Mouse (Mus musculus) small intestine, adult 2 months (tissue): ENCODE results near the gene Hist2h2aa2. TPM values are rescaled to one million over a fixed set of nuclear protein-coding genes. Genes with fewer than 3 reads are reported as not detected.
"Not testable (repeated sequence)": the region's sequence is repeated elsewhere in the genome, so short reads cannot be mapped to it uniquely, and the experiment has no call there.

Source experiments
- H3K27ac ChIP-seq: fragments of 200-500 bp; 2 replicates; pipeline ENCODE4 v1.5.1; 2012; ENCODE audit warnings: low read depth, low read length, control low read depth, inconsistent platforms; ENCODE audit not compliant: insufficient read depth
- H3K27me3 ChIP-seq: fragments of 200-500 bp; 2 replicates; pipeline ENCODE4 v1.6.1; 2012; ENCODE audit warnings: mild to moderate bottlenecking, moderate library complexity, low read length, inconsistent platforms; ENCODE audit not compliant: control insufficient read depth, insufficient read depth
- H3K36me3 ChIP-seq: fragments of 200-500 bp; 2 replicates; pipeline ENCODE4 v1.6.1; 2012; ENCODE audit warnings: mild to moderate bottlenecking, low read length, control low read depth, inconsistent platforms; ENCODE audit not compliant: control insufficient read depth, insufficient read depth
- H3K4me1 ChIP-seq: fragments of 200-500 bp; 2 replicates; pipeline ENCODE4 v1.6.1; 2012; ENCODE audit warnings: low read length, inconsistent platforms, mixed read lengths; ENCODE audit not compliant: control insufficient read depth, insufficient read depth, insufficient read length
- H3K4me3 ChIP-seq: fragments of 200-500 bp; 2 replicates; pipeline ENCODE4 v1.5.1; 2012; ENCODE audit warnings: low read depth, mild to moderate bottlenecking, control low read depth, inconsistent platforms, low read length, moderate library complexity
- CTCF ChIP-seq: fragments of 200-500 bp; IDR thresholded peaks from 2 replicates; pipeline ENCODE4 v1.5.1; 2012; ENCODE audit warnings: low read depth, mild to moderate bottlenecking, control low read depth, inconsistent platforms, low read length, moderate library complexity, mixed read lengths; ENCODE audit not compliant: insufficient replicate concordance, insufficient read length; ENCODE audit errors: extremely low read depth
- POLR2A ChIP-seq: fragments of 200-500 bp; IDR thresholded peaks from 2 replicates; pipeline ENCODE4 v1.6.1; 2012; ENCODE audit warnings: low read depth, mild to moderate bottlenecking, control low read depth, inconsistent platforms, low read length, moderate library complexity
- WGBS: fragments of 180-500 bp; shearing (Covaris S2); methylation state at CpG from one replicate; pipeline ENCODE4 v1.1.7; 2018; 5-methylcytosine and 5-hydroxymethylcytosine counted together
- polyA plus RNA-seq: library from polyadenylated mRNA; depleted of rRNA; stranded (reverse); fragments of >200 nt; gene quantifications from 2 replicates; pipeline ENCODE4 v1.2.3, GENCODE M21; 2012

Hist2h2aa2 gene
- polyA plus RNA-seq, 1 experiment = 339 TPM

DNA sequence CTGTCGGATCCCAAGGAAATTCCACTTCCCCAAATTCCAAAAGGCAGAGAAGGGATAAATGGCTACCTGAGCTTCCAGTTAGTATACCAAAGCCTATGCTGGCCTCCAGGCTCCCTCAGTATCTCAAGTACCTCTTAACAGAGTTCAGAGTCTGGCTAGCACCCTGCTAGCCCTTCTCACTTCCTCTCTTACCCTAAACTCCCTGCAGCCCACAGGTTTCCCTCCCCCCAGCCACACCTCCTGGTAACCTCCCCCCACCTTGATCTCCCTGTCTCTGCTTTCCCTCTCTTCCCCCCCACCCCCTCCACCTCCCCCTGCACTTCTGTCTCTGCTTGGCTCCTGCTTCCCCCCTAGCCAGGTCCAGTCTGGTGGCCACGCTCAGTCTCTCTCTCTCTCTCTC, 40.3 kb downstream of the Hist2h2aa2 start:
- Histone ChIP-seq H3K36me3 (no peaks in the 10 kb centered on the region), H3K4me3 (no peak overlapping the region), H3K27me3 (no peaks in the 10 kb centered on the region), H3K27ac (no peak overlapping the region), H3K4me1 (peaks cover 3% of the 10 kb centered on the region; the same call in 1 of the 2 replicates)
- no peak for TF ChIP-seq CTCF
- TF ChIP-seq POLR2A = no peak
- 82% methylated on average over 2 of the region's 2 CpGs for WGBS

DNA sequence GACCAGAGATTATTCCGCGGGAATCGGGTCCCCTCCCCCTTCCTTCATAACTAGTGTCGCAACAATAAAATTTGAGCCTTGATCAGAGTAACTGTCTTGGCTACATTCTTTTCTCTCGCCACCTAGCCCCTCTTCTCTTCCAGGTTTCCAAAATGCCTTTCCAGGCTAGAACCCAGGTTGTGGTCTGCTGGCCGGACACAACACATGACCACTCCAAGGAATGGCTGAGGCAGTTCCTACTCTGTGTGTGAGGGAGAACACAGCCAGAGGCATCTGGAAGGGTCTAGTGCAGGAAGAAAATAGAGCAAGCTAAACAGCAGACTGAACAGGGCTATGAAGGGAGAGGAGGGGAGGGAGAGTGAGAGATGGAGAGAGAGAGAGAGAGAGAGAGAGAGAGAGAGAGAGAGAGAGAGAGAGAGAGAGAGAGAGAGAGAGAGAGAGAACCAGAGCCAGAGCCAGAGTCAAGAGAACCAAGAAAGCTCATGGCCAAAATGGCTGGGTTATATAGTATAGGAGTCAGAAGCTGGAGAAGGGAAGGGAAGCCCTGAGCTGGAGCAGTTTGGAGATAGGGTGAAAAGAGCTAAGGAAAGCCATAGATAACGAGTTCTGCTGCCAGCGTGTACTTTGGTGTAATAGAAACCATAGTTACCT, 41.4 kb downstream of the Hist2h2aa2 start:
- 22% methylated on average over 8 of the region's 8 CpGs for WGBS
- H3K36me3 ChIP-seq, H3K4me3 ChIP-seq, H3K27ac ChIP-seq, H3K4me1 ChIP-seq, H3K27me3 ChIP-seq: not testable (repeated sequence)

DNA sequence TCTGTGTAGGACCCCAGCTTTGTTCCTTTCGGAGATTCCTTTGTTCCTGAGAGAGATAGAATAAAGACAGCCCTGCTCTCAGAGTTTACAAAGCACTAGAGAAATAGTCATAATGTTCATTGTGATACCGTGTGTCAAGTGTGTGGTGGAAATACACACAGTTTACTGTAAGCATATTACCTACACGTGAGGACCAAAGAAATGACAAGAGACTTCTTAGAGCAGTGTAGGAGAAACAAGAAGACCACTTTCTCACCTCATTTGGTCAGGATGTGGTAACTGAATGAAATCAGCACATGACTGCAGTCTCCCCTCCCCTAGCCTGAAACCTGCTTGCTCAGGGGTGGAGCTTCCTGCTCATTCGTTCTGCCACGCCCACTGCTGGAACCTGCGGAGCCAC, 41.9 kb downstream of the Hist2h2aa2 start:
- peaks cover 3% of the 10 kb centered on the region; the same call in 1 of the 2 replicates for H3K4me1 ChIP-seq
- no peaks in the 10 kb centered on the region for H3K36me3 ChIP-seq
- WGBS = under 1% methylated on average over 6 of the region's 6 CpGs
- no peaks in the 10 kb centered on the region for H3K27me3 ChIP-seq
- TF ChIP-seq POLR2A = no peak
- no peak for TF ChIP-seq CTCF
- peak overlapping the region; percentile 21 for H3K27ac ChIP-seq
- peak overlapping the region; percentile 49 for H3K4me3 ChIP-seq

DNA sequence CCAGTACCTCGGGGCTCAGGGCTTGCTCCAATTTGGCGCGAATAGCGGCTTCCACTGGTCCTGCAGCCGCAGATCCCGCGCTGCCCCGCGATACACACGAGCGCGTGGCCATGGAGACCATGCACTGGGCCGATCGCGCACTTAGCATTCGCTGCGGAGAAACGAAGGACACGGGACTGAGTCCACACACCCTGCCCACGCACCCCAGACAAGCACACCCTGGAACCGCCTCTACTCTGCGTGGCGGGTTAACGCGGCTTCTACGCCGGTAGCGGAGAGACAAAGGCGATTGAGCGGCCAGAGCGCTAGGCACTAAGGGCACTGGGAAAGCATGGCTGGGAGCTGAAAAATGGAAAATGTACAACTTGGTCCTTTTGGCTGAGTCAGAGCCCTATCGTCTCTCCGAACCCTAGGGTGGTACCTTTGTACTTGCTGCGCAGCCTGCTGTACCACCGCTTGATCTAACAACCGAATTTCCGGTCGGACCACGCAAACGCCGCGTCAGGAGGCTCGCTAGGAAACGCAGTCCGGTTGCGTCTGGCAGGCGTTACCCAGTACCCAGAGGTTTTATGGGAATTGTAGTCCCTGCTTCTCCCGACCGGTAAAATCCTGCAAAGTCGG, 42.8 kb downstream of the Hist2h2aa2 start:
- Histone ChIP-seq H3K36me3 (no peaks in the 10 kb centered on the region), H3K4me3 (peak overlapping the region; percentile 78), H3K27ac (peak overlapping the region; percentile 89), H3K27me3 (no peaks in the 10 kb centered on the region), H3K4me1 (peaks cover 3% of the 10 kb centered on the region; the same call in 1 of the 2 replicates)
- WGBS = under 1% methylated on average over 50 of the region's 50 CpGs
- TF ChIP-seq POLR2A (peak; percentile 83), CTCF (no peak)

DNA sequence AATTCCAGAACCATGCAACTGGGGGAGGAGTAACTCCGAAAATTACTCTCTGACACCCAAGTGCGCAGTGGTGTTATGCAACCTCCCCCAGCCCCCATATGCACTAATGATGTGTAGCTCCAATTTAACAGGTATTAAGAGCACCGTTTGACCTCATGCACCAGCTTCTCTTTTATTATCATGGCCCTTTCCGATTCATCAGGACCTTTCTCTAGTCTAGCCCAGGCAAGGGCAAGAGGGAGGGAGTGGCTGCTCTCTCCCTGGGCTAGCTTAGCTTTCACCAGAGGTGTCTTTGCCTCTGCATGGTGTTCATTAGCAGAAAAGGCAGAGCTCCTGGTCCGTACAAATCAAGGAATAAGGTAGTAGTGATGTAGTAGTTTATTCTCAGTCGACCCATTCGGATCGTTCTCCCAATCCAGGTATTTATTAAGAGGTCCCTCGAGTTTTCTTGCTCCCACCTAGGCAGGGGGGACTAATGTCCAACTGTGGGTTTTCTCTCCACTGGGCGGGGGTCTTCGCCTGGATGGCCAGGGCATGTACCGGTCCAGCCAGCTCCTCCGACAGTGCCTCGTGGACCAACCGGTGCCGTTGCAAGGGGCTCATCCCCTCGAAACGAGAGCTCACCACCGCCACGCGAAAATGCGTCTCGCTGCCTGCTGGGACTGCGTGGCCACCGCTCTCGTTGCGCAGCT, 43.5 kb downstream of the Hist2h2aa2 start:
- H3K27ac ChIP-seq = peak overlapping the region; percentile 89
- no peaks in the 10 kb centered on the region for H3K36me3 ChIP-seq
- TF ChIP-seq POLR2A = no peak
- TF ChIP-seq CTCF = no peak
- peaks cover 3% of the 10 kb centered on the region; the same call in 1 of the 2 replicates for H3K4me1 ChIP-seq
- H3K27me3 ChIP-seq = no peaks in the 10 kb centered on the region
- WGBS = 15% methylated on average over 27 of the region's 27 CpGs
- peak overlapping the region; percentile 78 for H3K4me3 ChIP-seq

DNA sequence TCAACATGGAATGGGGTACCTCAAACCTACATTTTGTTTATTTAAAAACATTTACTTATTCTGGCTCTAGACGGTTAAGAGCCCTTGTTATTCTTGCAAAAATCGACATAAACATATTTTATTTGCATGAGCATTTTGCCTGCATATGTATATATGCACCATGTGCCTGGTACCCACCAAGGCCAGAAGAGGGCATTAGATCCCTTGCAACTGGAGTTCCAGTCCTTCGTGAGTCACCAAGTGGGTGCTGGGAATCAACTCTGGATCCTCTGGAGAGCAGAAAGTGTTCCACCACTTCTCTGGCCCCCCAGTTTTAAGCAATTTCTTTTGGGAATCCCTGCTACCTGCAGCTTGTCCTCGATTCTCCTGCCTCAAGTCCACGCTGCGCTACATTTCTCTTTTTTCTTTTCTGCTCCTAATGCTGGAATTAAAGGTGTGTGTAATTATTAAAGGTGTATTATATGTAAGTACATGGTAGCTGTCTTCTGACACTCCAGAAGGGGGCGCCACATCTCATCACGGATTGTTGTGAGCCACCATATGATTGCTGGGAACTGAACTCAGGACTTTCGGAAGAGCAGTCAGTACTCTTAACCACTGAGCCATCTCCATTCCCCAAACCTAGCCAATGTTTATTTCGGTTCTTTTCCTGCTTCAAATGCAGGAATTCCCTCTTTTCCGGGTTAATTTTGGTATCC, 44.3 kb downstream of the Hist2h2aa2 start:
- no peaks in the 10 kb centered on the region for H3K27me3 ChIP-seq
- no peak overlapping the region for H3K27ac ChIP-seq
- H3K36me3 ChIP-seq = no peaks in the 10 kb centered on the region
- 91% methylated on average over 11 of the region's 11 CpGs for WGBS
- no peak overlapping the region for H3K4me3 ChIP-seq
- peaks cover 3% of the 10 kb centered on the region; the same call in 1 of the 2 replicates for H3K4me1 ChIP-seq
- TF ChIP-seq POLR2A (no peak), CTCF (no peak)

DNA sequence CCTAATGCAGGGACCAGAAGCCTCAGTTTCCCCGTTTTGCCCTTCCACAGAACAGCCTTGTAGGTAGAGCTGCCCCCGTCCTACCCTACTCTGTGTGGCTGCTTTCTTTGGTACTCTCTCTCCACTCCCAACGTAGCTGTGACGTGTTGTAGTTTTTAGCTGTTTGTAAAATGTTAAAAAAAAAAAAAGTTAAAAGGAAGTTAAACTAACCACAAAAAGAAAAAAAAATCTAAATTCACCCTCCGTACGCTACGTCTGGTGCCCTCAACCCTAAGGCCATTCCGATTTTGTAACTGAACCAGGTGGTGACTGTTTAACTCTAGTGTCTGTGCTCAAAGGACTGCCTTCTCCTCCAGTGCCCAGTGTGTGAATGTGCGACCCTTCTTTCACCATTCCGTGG, 45.1 kb downstream of the Hist2h2aa2 start:
- H3K27ac ChIP-seq = no peak overlapping the region
- H3K4me3 ChIP-seq = no peak overlapping the region
- peaks cover 3% of the 10 kb centered on the region; the same call in 1 of the 2 replicates for H3K4me1 ChIP-seq
- WGBS = 78% methylated on average over 10 of the region's 10 CpGs
- TF ChIP-seq POLR2A (no peak), CTCF (no peak)
- H3K27me3 ChIP-seq = no peaks in the 10 kb centered on the region
- H3K36me3 ChIP-seq = no peaks in the 10 kb centered on the region
